Mouse (Mus musculus) CD4-positive helper T cell, adult 2 months (primary cell): Measurements from ENCODE around the gene Aup1.

Experiments
- DNase-seq: peaks from one replicate; pipeline ENCODE4 v3.0.0-alpha.2; 2012; ENCODE audit warnings: low read depth, missing footprints, low spot score

Gene Aup1

GRCm38 (mm10) chr6:83069488-83070246 lies 15.3 kb downstream of the Aup1 start:
- DNase-seq = no peak

DNA sequence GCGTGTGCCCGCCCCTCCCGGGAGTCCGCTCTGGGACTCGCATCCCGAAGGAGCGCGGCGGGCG lies 15.8 kb downstream of the Aup1 start, which contains the start of gene Tlx2:
TSS of gene Tlx2 (minus strand) at position 47 of the 64 bp plus-strand sequence.
- no peak for DNase-seq

- peak; percentile 52 for DNase-seq
These were observed 16.2 kb downstream of the Aup1 start for GRCm38 (mm10) chr6:83070311-83071219.

DNA sequence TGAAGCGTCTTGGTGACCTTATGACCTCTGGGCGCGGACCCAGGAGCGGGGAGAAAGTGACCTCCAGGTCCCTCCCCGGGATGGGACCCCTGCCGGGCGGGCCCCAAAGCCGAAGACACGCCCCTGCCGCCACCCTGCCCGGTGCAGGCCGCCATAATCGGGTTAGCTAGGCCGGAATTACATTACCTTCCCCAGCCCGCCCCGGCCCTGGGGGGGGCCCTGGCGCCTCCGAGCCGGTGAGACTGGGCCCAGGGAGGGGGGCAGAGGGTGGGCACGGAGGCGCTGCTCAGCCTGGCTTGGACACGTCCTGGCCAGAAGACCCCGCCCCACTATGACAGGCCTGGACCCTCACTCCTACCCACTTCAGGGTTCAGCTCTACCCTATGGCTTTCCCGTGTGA lies 16.9 kb downstream of the Aup1 start:
- DNase-seq = no peak

- DNase-seq = peak; percentile 73
These were observed 20.7 kb downstream of the Aup1 start for GRCm38 (mm10) chr6:83074979-83075378.

- peak; percentile 41 for DNase-seq
These were observed 23.5 kb downstream of the Aup1 start, which contains the start of gene Pcgf1 for GRCm38 (mm10) chr6:83077630-83078323. Gene Pcgf1, plus strand, starts transcription at chr6:83077869.

- peak; percentile 97 for DNase-seq
These were observed 24.1 kb downstream of the Aup1 start for GRCm38 (mm10) chr6:83078324-83078858.

- DNase-seq = no peak
These were observed 25.9 kb downstream of the Aup1 start for GRCm38 (mm10) chr6:83080210-83080609.

DNA sequence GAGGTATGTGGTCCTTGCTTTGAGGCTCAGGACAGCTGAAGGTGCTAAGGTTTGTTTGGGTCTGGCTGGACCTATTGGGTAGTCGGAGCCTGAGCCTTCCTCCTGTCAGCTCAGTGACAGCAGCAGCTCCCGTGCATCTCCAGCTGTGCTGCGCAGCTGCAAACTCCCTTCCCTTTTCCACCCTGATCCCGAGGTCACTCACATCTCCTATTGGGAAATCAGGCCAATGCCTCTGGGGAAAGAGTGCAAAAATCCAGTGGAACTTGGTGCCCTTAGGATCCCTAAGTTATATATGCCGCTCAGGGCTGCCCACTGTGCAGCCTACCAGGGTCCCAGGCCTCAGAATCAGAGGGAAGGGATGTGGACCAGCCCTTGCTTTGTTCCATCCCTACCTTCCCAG lies 29.2 kb downstream of the Aup1 start:
- DNase-seq = no peak

- no peak for DNase-seq
These were observed 30.2 kb downstream of the Aup1 start for GRCm38 (mm10) chr6:83084477-83084876.

GRCm38 (mm10) chr6:83086121-83087035 lies 32.1 kb downstream of the Aup1 start, which contains the start of gene Lbx2:
Gene Lbx2, plus strand, starts transcription at chr6:83086367.
- peak; percentile 52 for DNase-seq

DNA sequence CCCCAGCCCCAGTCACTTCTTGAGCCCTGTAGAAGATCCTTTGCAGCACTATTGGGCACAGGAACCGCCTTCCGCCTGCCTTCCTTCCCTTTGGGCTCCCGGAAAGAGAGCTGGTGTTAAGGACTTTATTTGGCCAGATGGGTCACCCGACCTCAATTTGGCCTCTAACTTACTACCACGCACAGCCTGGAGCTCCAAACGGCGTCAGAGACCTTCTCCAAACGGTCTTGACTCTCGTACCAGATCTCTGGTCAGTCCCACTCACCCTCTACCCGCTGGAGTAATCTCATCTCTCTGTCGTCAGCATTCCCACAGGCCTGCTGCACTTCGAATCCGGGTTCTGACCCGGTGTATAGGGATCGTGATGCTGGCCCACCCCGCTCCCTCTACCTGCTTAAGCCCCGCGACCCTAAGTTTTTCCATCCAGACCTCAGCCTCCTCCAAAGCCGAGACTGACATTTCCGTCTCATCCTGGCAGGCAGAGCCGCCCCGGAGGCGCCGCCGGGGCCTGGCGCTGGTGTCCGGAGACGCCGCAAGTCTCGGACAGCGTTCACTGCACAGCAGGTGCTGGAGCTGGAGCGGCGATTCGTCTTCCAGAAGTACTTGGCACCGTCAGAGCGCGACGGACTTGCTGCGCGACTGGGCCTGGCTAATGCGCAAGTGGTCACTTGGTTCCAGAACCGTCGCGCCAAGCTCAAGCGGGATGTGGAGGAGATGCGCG lies 33.0 kb downstream of the Aup1 start:
- no peak for DNase-seq

GRCm38 (mm10) chr6:83087926-83088260 lies 33.6 kb downstream of the Aup1 start:
- no peak for DNase-seq

DNA sequence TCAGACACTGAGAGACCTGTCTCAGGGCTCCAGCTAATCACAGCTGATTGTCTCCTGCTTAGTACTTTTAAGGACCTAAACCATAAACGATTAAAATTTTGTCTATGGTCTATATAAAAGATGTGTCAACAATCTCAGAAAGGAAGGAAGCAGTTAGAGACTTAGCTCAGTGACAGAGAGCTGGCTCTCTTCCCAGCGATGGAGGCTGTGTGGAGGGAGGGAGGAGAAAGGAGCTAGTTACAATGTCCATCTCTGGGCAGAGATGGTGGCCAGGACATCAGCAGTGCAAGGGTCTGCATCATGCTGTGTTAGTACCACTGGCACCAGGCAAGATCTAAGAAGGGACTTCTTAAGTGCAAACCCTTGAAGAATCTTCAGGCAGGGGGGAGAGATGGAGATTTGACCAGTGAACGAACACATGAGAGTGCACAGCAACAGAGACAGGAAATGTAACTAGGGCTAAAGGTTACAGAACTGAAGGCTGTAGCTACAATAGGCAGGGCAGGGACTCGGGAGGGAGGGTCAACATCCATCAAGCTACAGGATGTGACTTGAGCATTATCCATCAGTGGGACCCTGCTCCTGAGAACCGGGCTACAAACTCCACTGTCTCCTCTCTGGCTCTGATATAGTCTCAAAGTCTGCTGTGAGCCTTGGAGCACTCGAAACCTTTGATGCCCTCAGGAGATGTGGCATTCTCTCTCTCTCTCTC lies 38.3 kb downstream of the Aup1 start:
- DNase-seq = no peak

GRCm38 (mm10) chr6:83095968-83096367 lies 41.6 kb downstream of the Aup1 start:
- peak; percentile 90 for DNase-seq

DNA sequence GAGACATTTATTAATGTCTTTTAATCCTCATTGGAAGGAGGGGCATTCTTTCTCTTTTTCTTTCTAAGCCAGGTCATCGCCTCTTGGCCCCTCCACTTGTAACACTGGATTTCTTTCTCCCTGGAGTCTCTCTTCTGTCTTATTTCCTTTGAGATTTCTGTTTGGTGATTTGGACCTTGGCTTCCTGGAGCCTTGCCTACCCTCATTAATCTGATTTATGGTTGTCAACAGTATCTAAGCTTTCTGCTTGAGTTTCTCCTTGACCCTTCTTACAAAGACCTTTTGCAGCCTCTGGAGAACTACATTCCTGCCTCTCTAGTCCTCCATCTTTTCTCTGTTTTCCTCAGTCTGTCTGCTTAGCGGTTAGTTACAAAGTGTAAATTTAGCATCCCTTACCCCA lies 44.1 kb downstream of the Aup1 start:
- no peak for DNase-seq

DNA sequence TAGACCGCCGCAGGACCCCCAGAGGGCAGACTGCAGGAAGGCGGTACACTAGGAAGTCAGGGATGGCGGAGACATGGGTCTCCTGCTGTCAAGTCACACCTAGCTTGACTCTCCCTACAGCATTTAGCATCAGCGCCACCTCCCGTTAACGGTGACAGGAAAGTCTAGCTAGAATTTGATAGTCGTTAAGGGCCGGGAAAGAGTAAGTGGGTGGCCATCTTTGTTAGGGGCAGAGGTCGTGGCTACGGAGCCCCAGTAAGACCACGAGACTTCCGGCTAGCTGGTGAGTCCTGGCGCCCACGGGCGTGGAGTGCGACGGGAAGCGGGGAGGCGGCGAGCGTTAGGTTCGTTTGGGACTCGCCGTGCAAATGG lies 47.0 kb downstream of the Aup1 start, which contains the start of the genes Ccdc142 and Gm42688:
TSS of gene Ccdc142 (plus strand) at position 286 of the 372 bp plus-strand sequence.
TSS of gene Gm42688 (plus strand) at position 302 of the 372 bp plus-strand sequence.
- DNase-seq = peak; percentile 92

GRCm38 (mm10) chr6:83101688-83102556 lies 47.6 kb downstream of the Aup1 start:
- DNase-seq = peak; percentile 84

DNA sequence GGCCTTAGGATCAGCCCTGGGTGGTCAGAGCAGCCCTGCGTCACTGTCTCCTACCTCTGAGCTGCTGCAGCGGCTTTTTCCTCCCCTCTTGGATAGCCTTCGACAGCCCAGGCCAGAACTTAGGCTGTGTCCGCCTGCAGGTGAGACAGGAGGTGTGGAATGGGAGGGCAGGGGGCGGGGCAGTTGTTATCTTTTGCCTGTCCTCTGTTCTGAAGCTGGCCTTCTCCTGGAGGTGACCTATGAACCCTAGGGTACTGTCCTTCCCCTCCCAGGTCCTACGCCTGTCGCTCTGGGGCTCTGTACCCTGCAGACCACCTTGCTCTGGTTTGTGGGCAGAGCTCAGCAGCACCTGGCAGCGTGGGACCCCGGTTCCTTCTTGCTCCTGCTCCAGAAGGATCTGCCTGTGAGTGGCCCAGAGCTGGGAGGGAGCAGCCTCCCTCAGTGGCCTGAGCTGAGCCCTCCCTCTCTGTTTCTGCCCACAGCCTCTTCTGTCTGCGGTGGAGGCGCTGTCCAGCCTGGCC lies 48.9 kb downstream of the Aup1 start:
- DNase-seq = no peak
